Mouse (Mus musculus) spleen, embryonic (tissue): ENCODE results near the gene Gm49393.

Experiments used
- CTCF ChIA-PET: fragments of 350-600 bp; sonication (Branson Sonifier 250); formaldehyde crosslinking; loops from one replicate; lab custom pipeline; 2022; lab: Charles Lee

Gm49393 gene

DNA sequence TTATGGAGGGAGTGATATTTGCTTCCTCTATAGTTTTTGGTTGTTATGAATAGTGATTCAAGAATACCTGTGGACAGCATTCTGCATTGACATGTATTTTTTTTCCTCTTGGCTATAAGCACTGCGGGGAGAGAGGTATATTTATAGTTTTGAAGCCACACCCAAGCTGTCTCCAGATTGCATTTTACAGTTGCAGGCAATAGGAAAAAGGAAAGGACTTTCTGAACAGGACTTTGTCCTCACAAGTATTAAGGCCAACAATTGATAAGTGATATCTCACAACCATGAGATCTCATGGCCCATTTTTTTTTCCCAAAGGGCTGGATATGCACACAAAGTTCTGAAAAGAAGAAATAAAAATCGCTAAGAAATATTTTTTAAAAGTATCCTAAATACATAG, 125.7 kb downstream of the Gm49393 start:
- CTCF ChIA-PET: no interaction called here
